Mouse (Mus musculus): ENCODE results near the gene Ngrn. TPM values are rescaled to one million over a fixed set of nuclear protein-coding genes. Genes with fewer than 3 reads are reported as not detected.

Gene Ngrn
- polyA plus RNA-seq, 1 experiment = 12.3 TPM

DNA sequence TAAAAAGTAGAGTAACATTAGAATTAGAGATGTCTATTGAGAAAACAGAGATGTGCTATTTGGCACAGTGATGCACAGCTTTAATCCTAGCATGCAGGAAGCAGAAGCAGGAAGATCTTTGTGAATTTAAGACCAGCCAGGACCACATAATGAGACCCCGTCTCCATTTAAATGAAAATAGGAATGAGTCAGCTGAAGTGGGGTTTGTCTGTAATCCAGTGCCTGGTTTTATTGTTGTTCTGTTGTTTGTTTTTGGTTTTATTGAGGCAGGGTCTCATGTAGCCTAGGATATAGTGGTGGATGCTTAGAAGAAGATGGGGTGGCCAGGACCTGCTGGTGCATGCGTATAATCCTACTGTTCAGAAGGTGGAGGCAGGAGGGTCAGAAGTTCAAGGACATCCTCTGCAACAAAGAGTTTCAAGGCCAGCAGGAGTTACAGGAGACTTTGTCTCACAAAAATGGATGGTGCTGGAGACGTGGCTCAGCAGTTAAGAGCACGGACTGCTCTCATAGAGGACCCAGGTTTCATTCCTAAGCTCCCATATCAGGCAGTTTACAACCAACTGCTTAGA is 39.8 kb upstream of the Ngrn start:
- WGBS = 85% methylated on average over 4 of the region's 4 CpGs
- Histone ChIP-seq H3K4me1 (ENCODE audit: control insufficient read depth, insufficient read depth, insufficient read length, low read length) (no peaks in the 10 kb centered on the region; the same call in 1 of the 2 replicates), H3K4me3 (ENCODE audit: low read depth, low read length) (no peak overlapping the region), H3K36me3 (ENCODE audit: control insufficient read depth, insufficient read depth, low read length) (peaks cover 90% of the 10 kb centered on the region), H3K27me3 (ENCODE audit: control insufficient read depth, insufficient read depth, low read length) (no peaks in the 10 kb centered on the region), H3K27ac (ENCODE audit: insufficient read depth, low read depth, low read length) (no peak overlapping the region)
- TF ChIP-seq CTCF (IDR thresholded peaks at IDR 0.05; ENCODE audit: extremely low read depth, insufficient read length, insufficient replicate concordance, low read depth, low read length) (no peak), POLR2A (IDR thresholded peaks at IDR 0.05; ENCODE audit: low read depth, low read length) (no peak)

DNA sequence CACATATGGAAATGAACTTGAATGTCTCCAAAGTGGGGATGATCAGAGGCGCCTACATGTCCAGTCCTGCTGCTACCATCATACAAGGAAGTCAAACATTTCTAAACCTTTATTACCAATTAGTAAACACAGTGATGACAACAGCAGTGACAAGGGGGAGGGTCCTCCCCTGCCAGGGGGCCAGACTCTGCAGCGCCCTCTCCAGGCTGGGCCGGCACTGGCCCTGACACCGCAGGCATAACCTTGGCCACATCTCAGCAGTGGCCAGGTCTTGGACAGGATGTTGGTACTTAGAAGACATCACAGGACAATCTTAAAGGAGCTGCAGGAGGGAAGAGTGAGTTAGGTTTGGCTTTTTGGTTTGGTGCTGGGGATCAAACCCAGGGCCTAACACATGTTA is 34.0 kb upstream of the Ngrn start:
- Histone ChIP-seq H3K36me3 (ENCODE audit: control insufficient read depth, insufficient read depth, low read length) (peaks cover 64% of the 10 kb centered on the region), H3K4me1 (ENCODE audit: control insufficient read depth, insufficient read depth, insufficient read length, low read length) (peaks cover 4% of the 10 kb centered on the region), H3K4me3 (ENCODE audit: low read depth, low read length) (no peak overlapping the region), H3K27me3 (ENCODE audit: control insufficient read depth, insufficient read depth, low read length) (no peaks in the 10 kb centered on the region), H3K27ac (ENCODE audit: insufficient read depth, low read depth, low read length) (no peak overlapping the region)
- 84% methylated on average over 4 of the region's 4 CpGs for WGBS
- no peak for TF ChIP-seq CTCF (IDR thresholded peaks at IDR 0.05; ENCODE audit: extremely low read depth, insufficient read length, insufficient replicate concordance, low read depth, low read length)
- TF ChIP-seq POLR2A (IDR thresholded peaks at IDR 0.05; ENCODE audit: low read depth, low read length) = no peak

- 25% methylated on average over 6 of the region's 6 CpGs for WGBS
- no peaks in the 10 kb centered on the region for H3K27me3 ChIP-seq (ENCODE audit: control insufficient read depth, insufficient read depth, low read length)
- no peak for TF ChIP-seq CTCF (IDR thresholded peaks at IDR 0.05; ENCODE audit: extremely low read depth, insufficient read length, insufficient replicate concordance, low read depth, low read length)
- no peak for TF ChIP-seq POLR2A (IDR thresholded peaks at IDR 0.05; ENCODE audit: low read depth, low read length)
- H3K27ac ChIP-seq (ENCODE audit: insufficient read depth, low read depth, low read length) = peak overlapping the region; percentile 100
- peaks cover 37% of the 10 kb centered on the region for H3K36me3 ChIP-seq (ENCODE audit: control insufficient read depth, insufficient read depth, low read length)
- H3K4me1 ChIP-seq (ENCODE audit: control insufficient read depth, insufficient read depth, insufficient read length, low read length) = peaks cover 6% of the 10 kb centered on the region
- H3K4me3 ChIP-seq (ENCODE audit: low read depth, low read length) = peak overlapping the region; percentile 36
Measured at GRCm38 (mm10) chr7:80230196-80230595, 30.8 kb upstream of the Ngrn start.

GRCm38 (mm10) chr7:80231971-80232488 is 29.0 kb upstream of the Ngrn start:
- Histone ChIP-seq H3K27ac (ENCODE audit: insufficient read depth, low read depth, low read length) (peak overlapping the region; percentile 100), H3K4me3 (ENCODE audit: low read depth, low read length) (peak overlapping the region; percentile 83), H3K27me3 (ENCODE audit: control insufficient read depth, insufficient read depth, low read length) (no peaks in the 10 kb centered on the region), H3K4me1 (ENCODE audit: control insufficient read depth, insufficient read depth, insufficient read length, low read length) (peaks cover 6% of the 10 kb centered on the region), H3K36me3 (ENCODE audit: control insufficient read depth, insufficient read depth, low read length) (peaks cover 23% of the 10 kb centered on the region)
- under 1% methylated on average over 29 of the region's 29 CpGs for WGBS
- no peak; the same call in 1 of the 2 replicates for TF ChIP-seq POLR2A (IDR thresholded peaks at IDR 0.05; ENCODE audit: low read depth, low read length)
- TF ChIP-seq CTCF (IDR thresholded peaks at IDR 0.05; ENCODE audit: extremely low read depth, insufficient read length, insufficient replicate concordance, low read depth, low read length) = no peak

- Histone ChIP-seq H3K27ac (ENCODE audit: insufficient read depth, low read depth, low read length) (peak within 1 kb of the TSS; percentile 100), H3K27me3 (ENCODE audit: control insufficient read depth, insufficient read depth, low read length) (no peaks in the 10 kb centered on the region), H3K4me1 (ENCODE audit: control insufficient read depth, insufficient read depth, insufficient read length, low read length) (peaks cover 5% of the 10 kb centered on the region; the same call in 1 of the 2 replicates), H3K4me3 (ENCODE audit: low read depth, low read length) (peak within 1 kb of the TSS; percentile 83), H3K36me3 (ENCODE audit: control insufficient read depth, insufficient read depth, low read length) (peaks cover 18% of the 10 kb centered on the region)
- WGBS = under 1% methylated on average over 54 of the region's 56 CpGs
- TF ChIP-seq CTCF (IDR thresholded peaks at IDR 0.05; ENCODE audit: extremely low read depth, insufficient read length, insufficient replicate concordance, low read depth, low read length) (no peak), POLR2A (IDR thresholded peaks at IDR 0.05; ENCODE audit: low read depth, low read length) (peak; percentile 52)
Measured at GRCm38 (mm10) chr7:80232489-80233029, 28.5 kb upstream of the Ngrn start, which contains the start of the genes Cib1 and Gdpgp1. TSS of gene Cib1 (minus strand) at chr7:80232813. TSS of gene Gdpgp1 (plus strand) at chr7:80232865.

GRCm38 (mm10) chr7:80233799-80234198 is 27.2 kb upstream of the Ngrn start:
- Histone ChIP-seq H3K36me3 (ENCODE audit: control insufficient read depth, insufficient read depth, low read length) (peaks cover 17% of the 10 kb centered on the region), H3K27me3 (ENCODE audit: control insufficient read depth, insufficient read depth, low read length) (no peaks in the 10 kb centered on the region), H3K27ac (ENCODE audit: insufficient read depth, low read depth, low read length) (peak overlapping the region; percentile 51; the same call in 1 of the 2 replicates), H3K4me3 (ENCODE audit: low read depth, low read length) (peak overlapping the region; percentile 53), H3K4me1 (ENCODE audit: control insufficient read depth, insufficient read depth, insufficient read length, low read length) (peaks cover 5% of the 10 kb centered on the region; the same call in 1 of the 2 replicates)
- no peak for TF ChIP-seq POLR2A (IDR thresholded peaks at IDR 0.05; ENCODE audit: low read depth, low read length)
- no peak for TF ChIP-seq CTCF (IDR thresholded peaks at IDR 0.05; ENCODE audit: extremely low read depth, insufficient read length, insufficient replicate concordance, low read depth, low read length)
- WGBS = 29% methylated on average over 9 of the region's 9 CpGs

GRCm38 (mm10) chr7:80238542-80238941 is 22.5 kb upstream of the Ngrn start:
- Histone ChIP-seq H3K4me1 (ENCODE audit: control insufficient read depth, insufficient read depth, insufficient read length, low read length) (peaks cover 3% of the 10 kb centered on the region; the same call in 1 of the 2 replicates), H3K27me3 (ENCODE audit: control insufficient read depth, insufficient read depth, low read length) (no peaks in the 10 kb centered on the region), H3K36me3 (ENCODE audit: control insufficient read depth, insufficient read depth, low read length) (peaks cover 29% of the 10 kb centered on the region), H3K27ac (ENCODE audit: insufficient read depth, low read depth, low read length) (no peak overlapping the region), H3K4me3 (ENCODE audit: low read depth, low read length) (no peak overlapping the region)
- no peak for TF ChIP-seq POLR2A (IDR thresholded peaks at IDR 0.05; ENCODE audit: low read depth, low read length)
- no peak for TF ChIP-seq CTCF (IDR thresholded peaks at IDR 0.05; ENCODE audit: extremely low read depth, insufficient read length, insufficient replicate concordance, low read depth, low read length)
- 87% methylated on average over 10 of the region's 10 CpGs for WGBS

Measured in small intestine, adult 2 months (tissue).